Mouse (Mus musculus) heart, adult 2 months (tissue): ENCODE data around the gene Dcst2.

ENCODE experiments used
- EP300 ChIP-seq: fragments of 200-500 bp; IDR thresholded peaks from 2 replicates; pipeline ENCODE4 v1.6.1; 2011; ENCODE audit warnings: low read depth, low read length, control low read depth; ENCODE audit not compliant: insufficient read depth
- POLR2A ChIP-seq: fragments of 200-500 bp; IDR thresholded peaks from 2 replicates; pipeline ENCODE4 v1.6.1; 2011; ENCODE audit warnings: mild to moderate bottlenecking, low read depth, low read length, control low read depth; ENCODE audit not compliant: insufficient read depth

DNA sequence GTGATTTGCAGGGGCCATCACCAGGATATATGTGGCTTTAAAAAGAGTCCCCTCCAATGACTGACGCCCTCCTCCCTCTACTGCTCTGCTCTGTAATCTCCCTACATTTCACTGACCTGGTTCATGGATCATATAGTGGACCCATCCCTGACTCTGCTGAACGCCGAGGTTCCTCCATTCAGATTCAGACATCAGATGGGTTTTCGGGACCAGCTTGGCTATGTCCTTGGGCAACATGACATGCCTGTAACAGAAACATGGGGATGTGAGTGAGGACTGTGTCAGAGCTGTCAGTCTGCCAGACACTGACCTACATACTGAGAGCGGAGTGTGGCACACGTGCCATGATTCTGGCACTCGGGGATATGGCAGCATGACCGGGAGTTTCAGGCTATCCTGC, 54.4 kb downstream of the Dcst2 start:
- TF ChIP-seq EP300 (no peak), POLR2A (no peak)
